Mouse (Mus musculus): ENCODE data around the gene Tmem260.
A peak's percentile ranks its signal among the peaks of the same experiment; 100 is the strongest.
"Not testable (repeated sequence)": the region's sequence is repeated elsewhere in the genome, so short reads cannot be mapped to it uniquely, and the experiment has no call there.

Gene Tmem260

GRCm38 (mm10) chr14:48445984-48446683, at the start of gene Tmem260:
Gene Tmem260, plus strand, starts transcription at chr14:48446124.
- DNase-seq (ENCODE audit: low read depth, low spot score), result peak; percentile 80

- DNase-seq (ENCODE audit: low read depth, low spot score), result no peak
Observed at GRCm38 (mm10) chr14:48406086-48406485, 39.8 kb upstream of the Tmem260 start.

GRCm38 (mm10) chr14:48417064-48417463, 28.9 kb upstream of the Tmem260 start:
- peak; percentile 28 for DNase-seq (ENCODE audit: low read depth, low spot score)

GRCm38 (mm10) chr14:48418264-48418663, 27.7 kb upstream of the Tmem260 start:
- DNase-seq (ENCODE audit: low read depth, low spot score), result no peak

- no peak for DNase-seq (ENCODE audit: low read depth, low spot score)
Observed at GRCm38 (mm10) chr14:48418672-48419071, 27.3 kb upstream of the Tmem260 start.

- DNase-seq (ENCODE audit: low read depth, low spot score), result no peak
Observed at GRCm38 (mm10) chr14:48421476-48421875, 24.4 kb upstream of the Tmem260 start.

GRCm38 (mm10) chr14:48421996-48422395, 23.9 kb upstream of the Tmem260 start:
- peak; percentile 6 for DNase-seq (ENCODE audit: low read depth, low spot score)

- DNase-seq (ENCODE audit: low read depth, low spot score), result no peak
Observed at GRCm38 (mm10) chr14:48422436-48422835, 23.5 kb upstream of the Tmem260 start.

- no peak for DNase-seq (ENCODE audit: low read depth, low spot score)
Observed at GRCm38 (mm10) chr14:48422901-48423300, 23.0 kb upstream of the Tmem260 start.

- no peak for DNase-seq (ENCODE audit: low read depth, low spot score)
Observed at GRCm38 (mm10) chr14:48431978-48432377, 13.9 kb upstream of the Tmem260 start.

GRCm38 (mm10) chr14:48443796-48444195, 2.1 kb upstream of the Tmem260 start:
- DNase-seq (ENCODE audit: low read depth, low spot score), result peak; percentile 23

GRCm38 (mm10) chr14:48451966-48452407, 6.1 kb downstream of the Tmem260 start:
- no peak for DNase-seq (ENCODE audit: low read depth, low spot score)

- no peak for DNase-seq (ENCODE audit: low read depth, low spot score)
Observed at GRCm38 (mm10) chr14:48453411-48453810, 7.5 kb downstream of the Tmem260 start.

- no peak for DNase-seq (ENCODE audit: low read depth, low spot score)
Observed at GRCm38 (mm10) chr14:48456305-48457092, 10.6 kb downstream of the Tmem260 start.

- no peak for DNase-seq (ENCODE audit: low read depth, low spot score)
Observed at GRCm38 (mm10) chr14:48457288-48457938, 11.5 kb downstream of the Tmem260 start.

GRCm38 (mm10) chr14:48458901-48459300, 13.0 kb downstream of the Tmem260 start:
- peak; percentile 12 for DNase-seq (ENCODE audit: low read depth, low spot score)

GRCm38 (mm10) chr14:48468339-48468738, 22.4 kb downstream of the Tmem260 start:
- DNase-seq (ENCODE audit: low read depth, low spot score), result no peak

- DNase-seq (ENCODE audit: low read depth, low spot score), result no peak
Observed at GRCm38 (mm10) chr14:48470742-48471487, 25.0 kb downstream of the Tmem260 start.

- DNase-seq (ENCODE audit: low read depth, low spot score), result no peak
Observed at GRCm38 (mm10) chr14:48472179-48472578, 26.3 kb downstream of the Tmem260 start.

- no peak for DNase-seq (ENCODE audit: low read depth, low spot score)
Observed at GRCm38 (mm10) chr14:48475370-48475769, 29.4 kb downstream of the Tmem260 start.

GRCm38 (mm10) chr14:48475834-48476233, 29.9 kb downstream of the Tmem260 start:
- DNase-seq (ENCODE audit: low read depth, low spot score), result not testable (repeated sequence)

- DNase-seq (ENCODE audit: low read depth, low spot score), result no peak
Observed at GRCm38 (mm10) chr14:48476278-48476677, 30.4 kb downstream of the Tmem260 start.
